Mouse (Mus musculus): ENCODE results near the gene Spag8. TPM values are rescaled to one million over a fixed set of nuclear protein-coding genes. Genes with fewer than 3 reads are reported as not detected.

Spag8 gene
- polyA plus RNA-seq, 2 experiments from 2014 or later, result not detected

Other genes starting within 250 kb of the Spag8 start
- gene Fam166b, start 224.5 kb downstream of the Spag8 start, polyA plus RNA-seq (2017; shearing (Covaris generic)), result not detected
- 1 to 10 TPM in 1 of 2 experiments, under 1 TPM in 1; 0.48 to 1.1 TPM for gene Tesk1, start 211.7 kb downstream of the Spag8 start, polyA plus RNA-seq (2017; shearing (Covaris generic))
- gene Cd72, start 199.0 kb downstream of the Spag8 start, polyA plus RNA-seq (2017; shearing (Covaris generic)), result 10 to 100 TPM; 63.4 to 67.4 TPM
- gene Sit1, start 169.9 kb downstream of the Spag8 start, polyA plus RNA-seq (2017; shearing (Covaris generic)), result 100 to 1,000 TPM; 145 to 163 TPM
- gene Ccdc107, start 160.7 kb downstream of the Spag8 start, polyA plus RNA-seq (2017; shearing (Covaris generic)), result 10 to 100 TPM; 71.7 to 78.1 TPM
- 1 to 10 TPM; 5.3 to 7.4 TPM for gene Arhgef39, start 153.9 kb downstream of the Spag8 start, polyA plus RNA-seq (2017; shearing (Covaris generic))
- under 1 TPM in 1 of 2 experiments, not detected in 1; 0.73 TPM for gene Car9, start 146.6 kb downstream of the Spag8 start, polyA plus RNA-seq (2017; shearing (Covaris generic))
- gene Tpm2, start 129.8 kb downstream of the Spag8 start, polyA plus RNA-seq (2017; shearing (Covaris generic)), result not detected
- 100 to 1,000 TPM; 101 to 104 TPM for gene Creb3, start 91.3 kb downstream of the Spag8 start, polyA plus RNA-seq (2017; shearing (Covaris generic))
- gene Tln1, start 90.9 kb downstream of the Spag8 start, polyA plus RNA-seq (2017; shearing (Covaris generic)), result 100 to 1,000 TPM in 1 of 2 experiments, 10 to 100 TPM in 1; 86.9 to 116 TPM
- 10 to 100 TPM; 10.8 to 12.4 TPM for gene Rgp1, start 74.9 kb downstream of the Spag8 start, polyA plus RNA-seq (2017; shearing (Covaris generic))
- gene Gba2, start 74.7 kb downstream of the Spag8 start, polyA plus RNA-seq (2017; shearing (Covaris generic)), result 10 to 100 TPM; 12.7 to 14.4 TPM
- gene Msmp, start 69.1 kb downstream of the Spag8 start, polyA plus RNA-seq (2017; shearing (Covaris generic)), result not detected
- gene Npr2, start 21.7 kb downstream of the Spag8 start, polyA plus RNA-seq (2017; shearing (Covaris generic)), result not detected
- 10 to 100 TPM; 41.0 to 42.7 TPM for gene Hint2, start 2.9 kb upstream of the Spag8 start, polyA plus RNA-seq (2017; shearing (Covaris generic))
- gene Tmem8b, start 15.4 kb upstream of the Spag8 start, polyA plus RNA-seq (2017; shearing (Covaris generic)), result under 1 TPM; 0.38 to 0.90 TPM
- gene Fam221b, start 15.6 kb upstream of the Spag8 start, polyA plus RNA-seq (2017; shearing (Covaris generic)), result 1 to 10 TPM; 3.2 to 4.4 TPM
- not detected for gene Olfr70, start 47.2 kb upstream of the Spag8 start, polyA plus RNA-seq (2017; shearing (Covaris generic))
- under 1 TPM in 1 of 2 experiments, not detected in 1; 0.13 TPM for gene Olfr71, start 56.7 kb upstream of the Spag8 start, polyA plus RNA-seq (2017; shearing (Covaris generic))
- not detected for gene Hrct1, start 73.6 kb upstream of the Spag8 start, polyA plus RNA-seq (2017; shearing (Covaris generic))
- under 1 TPM in 1 of 2 experiments, not detected in 1; 0.15 TPM for gene Spaar, start 76.4 kb upstream of the Spag8 start, polyA plus RNA-seq (2017; shearing (Covaris generic))
- not detected for gene Olfr159, start 117.4 kb upstream of the Spag8 start, polyA plus RNA-seq (2017; shearing (Covaris generic))
- not detected for gene Olfr156, start 170.3 kb upstream of the Spag8 start, polyA plus RNA-seq (2017; shearing (Covaris generic))
- gene Olfr157, start 186.6 kb upstream of the Spag8 start, polyA plus RNA-seq (2017; shearing (Covaris generic)), result under 1 TPM; 0.09 to 0.50 TPM
- under 1 TPM in 1 of 2 experiments, not detected in 1; 0.26 TPM for gene Olfr155, start 198.0 kb upstream of the Spag8 start, polyA plus RNA-seq (2017; shearing (Covaris generic))
- gene Reck, start 221.9 kb upstream of the Spag8 start, polyA plus RNA-seq (2017; shearing (Covaris generic)), result 1 to 10 TPM; 3.4 to 5.9 TPM